Mouse (Mus musculus): ENCODE measurements around the gene Hist1h2ah. TPM values are rescaled to one million over a fixed set of nuclear protein-coding genes. Genes with fewer than 3 reads are reported as not detected.

The Hist1h2ah gene
- total and polyA plus RNA-seq, 3 experiments = 8.1 to 10.0 TPM; not detected in 1

GRCm38 (mm10) chr13:22008707-22009106, 26.7 kb downstream of the Hist1h2ah start:
- no peak overlapping the region for H3K9ac ChIP-seq (ENCODE audit: low read depth, low read length)
- no peak overlapping the region for H3K4me3 ChIP-seq
- WGBS = 75% methylated on average over 3 of the region's 3 CpGs
- H3K4me1 ChIP-seq (ENCODE audit: control insufficient read depth, insufficient read depth, low read length) = no peaks in the 10 kb centered on the region
- intact Hi-C loops (cut with DNase I) = no loop called here
- peaks cover 9% of the 10 kb centered on the region for H3K27me3 ChIP-seq (ENCODE audit: control insufficient read depth, insufficient read depth, low read length)
- H3K27ac ChIP-seq = no peak overlapping the region
- H3K36me3 ChIP-seq (ENCODE audit: control insufficient read depth, insufficient read depth, low read length) = no peaks in the 10 kb centered on the region
- TF ChIP-seq POLR2A (IDR thresholded peaks at IDR 0.05; ENCODE audit: insufficient read depth, low read depth, low read length) (no peak), CTCF (IDR thresholded peaks at IDR 0.05) (no peak), EP300 (IDR thresholded peaks at IDR 0.05; ENCODE audit: insufficient read depth, low read depth, low read length) (no peak)
- H3K79me2 ChIP-seq (replicated peaks; ENCODE audit: control insufficient read depth, insufficient read depth, low read length) = no peaks in the 10 kb centered on the region
- no peak for DNase-seq

- intact Hi-C loops (cut with DNase I) = no loop called here
- no peak for TF ChIP-seq POLR2A (IDR thresholded peaks at IDR 0.05; ENCODE audit: insufficient read depth, low read depth, low read length)
- TF ChIP-seq CTCF (IDR thresholded peaks at IDR 0.05) = no peak
- TF ChIP-seq EP300 (IDR thresholded peaks at IDR 0.05; ENCODE audit: insufficient read depth, low read depth, low read length) = no peak
- no peaks in the 10 kb centered on the region for H3K4me1 ChIP-seq (ENCODE audit: control insufficient read depth, insufficient read depth, low read length)
- H3K27me3 ChIP-seq (ENCODE audit: control insufficient read depth, insufficient read depth, low read length) = peaks cover 8% of the 10 kb centered on the region
- no peaks in the 10 kb centered on the region for H3K36me3 ChIP-seq (ENCODE audit: control insufficient read depth, insufficient read depth, low read length)
- 56% methylated on average over 7 of the region's 7 CpGs for WGBS
- H3K4me3 ChIP-seq = no peak overlapping the region
- H3K27ac ChIP-seq = no peak overlapping the region
- no peak for DNase-seq
- no peaks in the 10 kb centered on the region for H3K79me2 ChIP-seq (replicated peaks; ENCODE audit: control insufficient read depth, insufficient read depth, low read length)
- no peak overlapping the region for H3K9ac ChIP-seq (ENCODE audit: low read depth, low read length)
These were observed 27.5 kb downstream of the Hist1h2ah start for GRCm38 (mm10) chr13:22007872-22008271.

- no peaks in the 10 kb centered on the region for H3K79me2 ChIP-seq (replicated peaks; ENCODE audit: control insufficient read depth, insufficient read depth, low read length)
- H3K9ac ChIP-seq (ENCODE audit: low read depth, low read length) = no peak overlapping the region
- no peaks in the 10 kb centered on the region for H3K36me3 ChIP-seq (ENCODE audit: control insufficient read depth, insufficient read depth, low read length)
- DNase-seq = no peak
- peaks cover 8% of the 10 kb centered on the region for H3K27me3 ChIP-seq (ENCODE audit: control insufficient read depth, insufficient read depth, low read length)
- intact Hi-C loops (cut with DNase I) = no loop called here
- no peaks in the 10 kb centered on the region for H3K4me1 ChIP-seq (ENCODE audit: control insufficient read depth, insufficient read depth, low read length)
- TF ChIP-seq POLR2A (IDR thresholded peaks at IDR 0.05; ENCODE audit: insufficient read depth, low read depth, low read length) = no peak
- no peak for TF ChIP-seq CTCF (IDR thresholded peaks at IDR 0.05)
- no peak for TF ChIP-seq EP300 (IDR thresholded peaks at IDR 0.05; ENCODE audit: insufficient read depth, low read depth, low read length)
- 11% methylated on average over 18 of the region's 18 CpGs for WGBS
- peak overlapping the region; percentile 70 for H3K4me3 ChIP-seq
- no peak overlapping the region for H3K27ac ChIP-seq
These were observed 28.3 kb downstream of the Hist1h2ah start for GRCm38 (mm10) chr13:22007121-22007510.

- no peaks in the 10 kb centered on the region for H3K36me3 ChIP-seq (ENCODE audit: control insufficient read depth, insufficient read depth, low read length)
- no peaks in the 10 kb centered on the region for H3K79me2 ChIP-seq (replicated peaks; ENCODE audit: control insufficient read depth, insufficient read depth, low read length)
- intact Hi-C loops (cut with DNase I) = no loop called here
- 2% methylated on average over 38 of the region's 38 CpGs for WGBS
- DNase-seq = peak in 1 of 2 experiments; percentile 59
- H3K9ac ChIP-seq (ENCODE audit: low read depth, low read length) = no peak overlapping the region; the same call in 1 of the 2 replicates
- TF ChIP-seq CTCF (IDR thresholded peaks at IDR 0.05) (no peak; the same call in 1 of the 2 replicates), POLR2A (IDR thresholded peaks at IDR 0.05; ENCODE audit: insufficient read depth, low read depth, low read length) (no peak), EP300 (IDR thresholded peaks at IDR 0.05; ENCODE audit: insufficient read depth, low read depth, low read length) (no peak)
- H3K27ac ChIP-seq = no peak overlapping the region
- peaks cover 8% of the 10 kb centered on the region for H3K27me3 ChIP-seq (ENCODE audit: control insufficient read depth, insufficient read depth, low read length)
- H3K4me1 ChIP-seq (ENCODE audit: control insufficient read depth, insufficient read depth, low read length) = no peaks in the 10 kb centered on the region
- H3K4me3 ChIP-seq = peak overlapping the region; percentile 70
These were observed 28.8 kb downstream of the Hist1h2ah start for GRCm38 (mm10) chr13:22006334-22007120.

GRCm38 (mm10) chr13:22005605-22006333, 29.6 kb downstream of the Hist1h2ah start:
- Histone ChIP-seq H3K4me3 (peak overlapping the region; percentile 70), H3K36me3 (ENCODE audit: control insufficient read depth, insufficient read depth, low read length) (no peaks in the 10 kb centered on the region), H3K79me2 (replicated peaks; ENCODE audit: control insufficient read depth, insufficient read depth, low read length) (no peaks in the 10 kb centered on the region), H3K4me1 (ENCODE audit: control insufficient read depth, insufficient read depth, low read length) (no peaks in the 10 kb centered on the region), H3K27ac (no peak overlapping the region), H3K9ac (ENCODE audit: low read depth, low read length) (peak overlapping the region; percentile 26; the same call in 1 of the 2 replicates), H3K27me3 (ENCODE audit: control insufficient read depth, insufficient read depth, low read length) (peaks cover 8% of the 10 kb centered on the region)
- intact Hi-C loops (cut with DNase I) = no loop called here
- WGBS = under 1% methylated on average over 45 of the region's 45 CpGs
- TF ChIP-seq EP300 (IDR thresholded peaks at IDR 0.05; ENCODE audit: insufficient read depth, low read depth, low read length) (no peak), CTCF (IDR thresholded peaks at IDR 0.05) (no peak), POLR2A (IDR thresholded peaks at IDR 0.05; ENCODE audit: insufficient read depth, low read depth, low read length) (no peak)
- peak; percentile 62 to 67 for DNase-seq

- H3K4me3 ChIP-seq = no peak overlapping the region
- intact Hi-C loops (cut with DNase I) = no loop called here
- peaks cover 2% of the 10 kb centered on the region for H3K4me1 ChIP-seq (ENCODE audit: control insufficient read depth, insufficient read depth, low read length)
- no peak overlapping the region for H3K9ac ChIP-seq (ENCODE audit: low read depth, low read length)
- DNase-seq = no peak
- H3K79me2 ChIP-seq (replicated peaks; ENCODE audit: control insufficient read depth, insufficient read depth, low read length) = no peaks in the 10 kb centered on the region
- no peak overlapping the region for H3K27ac ChIP-seq
- 16% methylated on average over 5 of the region's 5 CpGs for WGBS
- peaks cover 25% of the 10 kb centered on the region for H3K27me3 ChIP-seq (ENCODE audit: control insufficient read depth, insufficient read depth, low read length)
- TF ChIP-seq EP300 (IDR thresholded peaks at IDR 0.05; ENCODE audit: insufficient read depth, low read depth, low read length) (no peak), CTCF (IDR thresholded peaks at IDR 0.05) (no peak), POLR2A (IDR thresholded peaks at IDR 0.05; ENCODE audit: insufficient read depth, low read depth, low read length) (no peak)
- no peaks in the 10 kb centered on the region for H3K36me3 ChIP-seq (ENCODE audit: control insufficient read depth, insufficient read depth, low read length)
These were observed 33.5 kb downstream of the Hist1h2ah start for GRCm38 (mm10) chr13:22001823-22002222.
